Mouse (Mus musculus) MEL (cell line): ENCODE measurements around the gene Dnah14. TPM values are rescaled to one million over a fixed set of nuclear protein-coding genes. Genes with fewer than 3 reads are reported as not detected.
"Not testable (repeated sequence)": the region's sequence is repeated elsewhere in the genome, so short reads cannot be mapped to it uniquely, and the experiment has no call there.

ENCODE experiments used
- DNase-seq: peaks from one replicate; pipeline ENCODE4 v3.0.0; 2011; ENCODE audit warnings: low read depth, low spot score
- H3K27ac ChIP-seq: 2 replicates; pipeline ENCODE4 v1.5.1; 2012; ENCODE audit warnings: low read depth, mild to moderate bottlenecking, control low read depth, low read length, moderate library complexity; ENCODE audit not compliant: control insufficient read depth
- H3K27me3 ChIP-seq, 2 experiments: fragments of 150-350 bp in 1 of 2; sonication (generic) in 1 of 2; 2 replicates each; pipeline ENCODE4 v1.6.1; 2012; ENCODE audit warnings: low read length in 2 of 2, mild to moderate bottlenecking in 2 of 2, improper control_type of control experiment in 1 of 2, moderate library complexity in 1 of 2; ENCODE audit not compliant: insufficient read depth in 2 of 2, control insufficient read depth in 1 of 2
- H3K36me3 ChIP-seq, 2 experiments: 2 replicates each; pipeline ENCODE4 v1.6.1; 2012 to 2014; ENCODE audit warnings: low read length in 2 of 2, improper control_type of control experiment in 1 of 2, inconsistent platforms in 1 of 2, mild to moderate bottlenecking in 1 of 2; ENCODE audit not compliant: insufficient read depth in 2 of 2, control insufficient read depth in 1 of 2
- H3K4me1 ChIP-seq, 2 experiments: fragments of 150-350 bp in 1 of 2; sonication (generic) in 1 of 2; 2 replicates each; pipeline ENCODE4 v1.6.1; 2012; ENCODE audit warnings: low read length in 2 of 2, improper control_type of control experiment in 1 of 2, mild to moderate bottlenecking in 1 of 2; ENCODE audit not compliant: insufficient read depth in 2 of 2, control insufficient read depth in 1 of 2
- H3K4me3 ChIP-seq, 2 experiments: fragments of 150-350 bp in 1 of 2; sonication (generic) in 1 of 2; 2 replicates each; pipeline ENCODE4 v1.5.1; 2012; ENCODE audit warnings: low read depth in 2 of 2, low read length in 2 of 2, mild to moderate bottlenecking in 2 of 2, moderate library complexity in 2 of 2, control low read depth in 1 of 2, improper control_type of control experiment in 1 of 2; ENCODE audit not compliant: control insufficient read depth in 1 of 2, insufficient read depth in 1 of 2
- H3K79me2 ChIP-seq: 2 replicates; pipeline ENCODE4 v1.6.1; 2012; ENCODE audit warnings: mild to moderate bottlenecking, low read length, moderate library complexity; ENCODE audit not compliant: control insufficient read depth, poor library complexity, insufficient read depth
- H3K9ac ChIP-seq: 2 replicates; pipeline ENCODE4 v1.6.1; 2012; ENCODE audit warnings: low read depth, mild to moderate bottlenecking, control low read depth, low read length, moderate library complexity; ENCODE audit not compliant: control insufficient read depth, poor library complexity, severe bottlenecking
- H3K9me3 ChIP-seq: fragments of 150-350 bp; sonication (generic); replicated peaks from 2 replicates; pipeline ENCODE4 v1.6.1; 2012; ENCODE audit warnings: mild to moderate bottlenecking, low read length, improper control_type of control experiment, moderate library complexity; ENCODE audit not compliant: insufficient read depth
- EP300 ChIP-seq, 2 experiments: IDR thresholded peaks; 2 replicates each; pipeline ENCODE4 v1.6.1; 2011; ENCODE audit warnings: improper control_type of control experiment in 2 of 2, low read length in 2 of 2, low read depth in 1 of 2, mild to moderate bottlenecking in 1 of 2
- MEF2A ChIP-seq: IDR thresholded peaks from 2 replicates; pipeline ENCODE4 v1.6.1; 2014; ENCODE audit warnings: low read depth, mild to moderate bottlenecking, inconsistent platforms, low read length, improper control_type of control experiment; ENCODE audit not compliant: poor library complexity, insufficient replicate concordance, severe bottlenecking; ENCODE audit errors: extremely low read depth
- MYC ChIP-seq: IDR thresholded peaks from 2 replicates; pipeline ENCODE4 v1.6.1; 2011; ENCODE audit warnings: low read depth, mild to moderate bottlenecking, low read length, improper control_type of control experiment, moderate library complexity
- NRF1 ChIP-seq: IDR thresholded peaks from 2 replicates; pipeline ENCODE4 v1.6.1; 2014; ENCODE audit warnings: low read depth, mild to moderate bottlenecking, inconsistent platforms, low read length, improper control_type of control experiment, moderate library complexity; ENCODE audit not compliant: poor library complexity, insufficient read depth, severe bottlenecking
- RAD21 ChIP-seq: IDR thresholded peaks from 2 replicates; pipeline ENCODE4 v1.6.1; 2011; ENCODE audit warnings: mild to moderate bottlenecking, low read depth, low read length, improper control_type of control experiment
- TBP ChIP-seq: IDR thresholded peaks from 2 replicates; pipeline ENCODE4 v1.8.0; 2011; ENCODE audit warnings: low read depth, low read length, improper control_type of control experiment
- USF2 ChIP-seq, 2 experiments: IDR thresholded peaks; 2 replicates each; pipeline ENCODE4 v1.6.1; 2011 to 2012; ENCODE audit warnings: improper control_type of control experiment in 2 of 2, low read length in 2 of 2, borderline replicate concordance in 1 of 2, inconsistent platforms in 1 of 2, low read depth in 1 of 2, mild to moderate bottlenecking in 1 of 2; ENCODE audit not compliant: insufficient read depth in 1 of 2
- ZNF384 ChIP-seq: IDR thresholded peaks from 2 replicates; pipeline ENCODE4 v1.6.1; 2012; ENCODE audit warnings: low read depth, mild to moderate bottlenecking, inconsistent platforms, low read length, improper control_type of control experiment
- polyA plus RNA-seq, 2 experiments: library from polyadenylated mRNA; stranded (reverse) in 1 of 2; unstranded in 1 of 2; fragments of >175 nt in 1 of 2; fragments of >200 nt in 1 of 2; gene quantifications; 2 replicates each; pipeline versions ENCODE4 v1.2.1 to v1.2.4; 2012; ENCODE audit warnings: low replicate concordance in 2 of 2, low read depth in 1 of 2; ENCODE audit not compliant: insufficient read length in 2 of 2, insufficient read depth in 1 of 2, missing spikeins in 1 of 2
- total RNA-seq: library from RNA; depleted of rRNA; stranded (reverse); fragments of 300-350 nt; gene quantifications from 2 replicates; pipeline ENCODE4 v1.2.3, GENCODE M21; 2012

Gene Dnah14
- total and polyA plus RNA-seq, 3 experiments, result 0.77 to 1.2 TPM; not detected in 1

GRCm38 (mm10) chr1:181776541-181776940, 200.2 kb downstream of the Dnah14 start:
- Histone ChIP-seq H3K27me3 (no peaks in the 10 kb centered on the region), H3K4me3 (no peak overlapping the region), H3K9me3 (no peaks in the 10 kb centered on the region), H3K36me3 (no peaks in the 10 kb centered on the region), H3K4me1 (no peaks in the 10 kb centered on the region), H3K79me2 (no peaks in the 10 kb centered on the region), H3K9ac (no peak overlapping the region), H3K27ac (no peak overlapping the region)
- DNase-seq, result peak; percentile 6
- no peak for TF ChIP-seq NRF1
- no peak for TF ChIP-seq MYC
- no peak for TF ChIP-seq ZNF384
- TF ChIP-seq RAD21, result no peak
- no peak for TF ChIP-seq USF2 (IDR thresholded peaks at IDR 0.05; ENCODE audit: borderline replicate concordance in 1 of 2, insufficient read depth in 1 of 2, low read depth in 1 of 2, low read length in 2 of 2)
- no peak for TF ChIP-seq EP300 (IDR thresholded peaks at IDR 0.05; ENCODE audit: low read depth in 1 of 2, low read length in 2 of 2)
- no peak for TF ChIP-seq MEF2A

- not testable (repeated sequence) for H3K9ac ChIP-seq, H3K4me1 ChIP-seq, H3K27ac ChIP-seq, H3K79me2 ChIP-seq, H3K4me3 ChIP-seq, H3K9me3 ChIP-seq, DNase-seq, H3K27me3 ChIP-seq, H3K36me3 ChIP-seq
Observed at GRCm38 (mm10) chr1:181782600-181782999, 206.2 kb downstream of the Dnah14 start.

GRCm38 (mm10) chr1:181789952-181790351, 213.6 kb downstream of the Dnah14 start:
- peaks cover 0 to 8% of the 10 kb centered on the region in 2 experiments; a peak in 3 of 4 replicates for H3K27me3 ChIP-seq
- no peak for DNase-seq
- TF ChIP-seq TBP, result no peak
- TF ChIP-seq, all 39 proteins: peak for 0

More at GRCm38 (mm10) chr1:181789952-181790351, 213.6 kb downstream of the Dnah14 start:
- no peaks in the 10 kb centered on the region for H3K9me3 ChIP-seq
- no peaks in the 10 kb centered on the region for H3K4me1 ChIP-seq
- H3K9ac ChIP-seq, result no peak overlapping the region
- no peaks in the 10 kb centered on the region for H3K79me2 ChIP-seq
- no peak overlapping the region for H3K27ac ChIP-seq
- no peak overlapping the region for H3K4me3 ChIP-seq
- no peaks in the 10 kb centered on the region for H3K36me3 ChIP-seq
